Mouse (Mus musculus) intestine, embryonic 16.5 days (tissue): ENCODE measurements around the gene Tomm20l. TPM values are rescaled to one million over a fixed set of nuclear protein-coding genes. Genes with fewer than 3 reads are reported as not detected.
A peak's percentile ranks its signal among the peaks of the same experiment; 100 is the strongest.
"Not testable (repeated sequence)": the region's sequence is repeated elsewhere in the genome, so short reads cannot be mapped to it uniquely, and the experiment has no call there.

Experiments used
- ATAC-seq: fragments of 200-750 bp; cut with Nextera tagmentation; 2 replicates; pipeline ENCODE4 v1.8.0; 2017; ENCODE audit warnings: moderate TSS enrichment, moderate library complexity
- H3K27ac ChIP-seq: fragments of 300-500 bp; sonication (generic); 2 replicates; pipeline ENCODE4 v1.5.1; 2014; ENCODE audit warnings: mild to moderate bottlenecking, low read length
- H3K27me3 ChIP-seq: fragments of 300-500 bp; sonication (generic); replicated peaks from 2 replicates; pipeline ENCODE4 v1.6.1; 2014; ENCODE audit warnings: low read length, control low read depth, mixed read lengths; ENCODE audit not compliant: control insufficient read depth, insufficient read depth
- H3K36me3 ChIP-seq: fragments of 300-500 bp; sonication (generic); 2 replicates; pipeline ENCODE4 v1.6.1; 2014; ENCODE audit warnings: low read length, control low read depth; ENCODE audit not compliant: control insufficient read depth, insufficient read depth
- H3K4me1 ChIP-seq: fragments of 300-500 bp; sonication (generic); 2 replicates; pipeline ENCODE4 v1.6.1; 2014; ENCODE audit warnings: low read length, control low read depth, mixed read lengths; ENCODE audit not compliant: control insufficient read depth, insufficient read depth
- H3K4me2 ChIP-seq: fragments of 300-500 bp; sonication (generic); 2 replicates; pipeline ENCODE4 v1.6.1; 2014; ENCODE audit warnings: low read depth, low read length, control low read depth
- H3K4me3 ChIP-seq: fragments of 300-500 bp; sonication (generic); 2 replicates; pipeline ENCODE4 v1.5.1; 2014; ENCODE audit warnings: mild to moderate bottlenecking, low read length
- H3K9ac ChIP-seq: fragments of 300-500 bp; sonication (generic); 2 replicates; pipeline ENCODE4 v1.6.1; 2014; ENCODE audit warnings: low read depth, low read length
- H3K9me3 ChIP-seq: fragments of 300-500 bp; sonication (generic); 2 replicates; pipeline ENCODE4 v1.6.1; 2016; ENCODE audit warnings: low read length, control low read depth; ENCODE audit not compliant: control insufficient read depth
- WGBS: fragments of 180-500 bp; shearing (Covaris S2); extraction: QIAGEN DNeasy Blood & Tissue Kit; methylation state at CpG from one replicate; pipeline ENCODE4 v1.1.7; 2014; 5-methylcytosine and 5-hydroxymethylcytosine counted together
- polyA plus RNA-seq: library from polyadenylated mRNA; unstranded; fragments of >200 nt; fragmentation: Nextera tagmentation; extraction: Ambion mirVana; gene quantifications from 2 replicates; pipeline ENCODE4 v1.2.1, GENCODE M21; 2015

Tomm20l gene
- not detected in 2 replicates for polyA plus RNA-seq

DNA sequence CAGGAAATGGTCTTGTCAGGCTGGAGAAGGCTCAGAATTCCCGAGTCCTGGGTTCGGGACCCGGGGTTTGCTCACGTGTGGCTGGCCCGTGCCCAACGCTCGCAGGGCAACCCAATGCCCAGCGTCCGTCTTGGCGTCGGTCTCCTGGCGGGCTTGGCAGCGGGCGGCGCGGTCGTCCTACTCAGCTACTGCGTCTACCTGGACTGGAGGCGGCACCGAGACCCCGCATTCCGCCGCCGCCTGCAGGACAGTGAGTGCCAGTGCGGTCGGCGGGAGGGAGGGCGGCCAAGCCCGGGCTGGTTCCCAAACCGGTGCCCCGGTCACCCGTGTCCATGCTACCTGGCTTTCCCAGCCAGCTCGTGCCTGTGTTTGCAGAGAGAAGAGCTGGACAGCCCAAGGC is at the start of gene Tomm20l:
Tomm20l (plus strand) TSS at position 98 of the 400 bp plus-strand sequence.
- no peaks in the 10 kb centered on the region for H3K36me3 ChIP-seq
- H3K4me3 ChIP-seq = peak within 1 kb of the TSS; percentile 39
- no peak within 1 kb of the TSS for H3K27ac ChIP-seq
- H3K9me3 ChIP-seq = no peaks in the 10 kb centered on the region
- peak within 1 kb of the TSS; percentile 50 for H3K9ac ChIP-seq
- H3K27me3 ChIP-seq = no peaks in the 10 kb centered on the region
- no peaks in the 10 kb centered on the region for H3K4me1 ChIP-seq
- 5% methylated on average over 33 of the region's 33 CpGs for WGBS
- ATAC-seq = peak; percentile 63
- peak within 1 kb of the TSS; percentile 62 for H3K4me2 ChIP-seq

DNA sequence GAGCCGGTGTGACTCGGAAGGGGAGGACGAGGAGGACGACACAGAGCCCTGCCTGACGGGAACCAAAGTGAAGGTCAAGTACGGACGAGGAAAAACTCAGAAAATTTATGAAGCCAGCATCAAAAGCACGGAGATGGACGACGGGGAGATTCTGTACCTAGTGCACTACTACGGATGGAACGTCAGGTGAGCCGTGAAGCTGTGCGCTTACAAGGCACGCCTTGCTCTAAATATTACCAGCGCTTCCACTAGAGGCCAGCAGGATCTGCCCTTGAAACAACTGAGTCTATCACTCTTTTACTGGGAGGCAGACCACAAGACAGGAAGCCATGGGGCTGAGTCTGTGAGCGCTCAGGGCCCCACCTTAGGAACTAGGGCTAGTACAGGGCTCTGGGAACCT is 41.4 kb upstream of the Tomm20l start:
- no peak overlapping the region for H3K4me2 ChIP-seq
- H3K36me3 ChIP-seq = peaks cover 6% of the 10 kb centered on the region

DNA sequence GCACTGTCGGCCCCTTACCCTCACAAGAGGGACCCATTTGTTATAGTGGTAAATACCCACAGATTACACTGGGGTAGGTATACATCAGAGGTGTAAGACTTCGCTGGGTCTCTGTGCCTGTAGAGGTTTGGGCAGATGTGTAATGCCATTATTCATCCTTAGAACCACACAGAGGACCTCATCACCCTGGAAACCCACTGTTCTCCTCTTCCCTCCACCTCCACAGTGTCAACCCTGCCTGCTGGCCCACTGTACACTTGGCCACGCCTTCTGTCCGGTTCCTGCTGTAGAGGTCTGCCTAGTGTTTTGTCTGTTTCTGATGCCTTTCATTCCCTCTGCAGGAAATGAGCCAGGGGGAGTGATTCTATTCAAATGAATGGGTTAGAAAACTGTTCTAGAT is 39.2 kb upstream of the Tomm20l start:
- peaks cover 18% of the 10 kb centered on the region for H3K36me3 ChIP-seq
- ATAC-seq = no peak
- no peak overlapping the region for H3K4me2 ChIP-seq

More for the DNA sequence above, 41.4 kb upstream of the Tomm20l start:
- H3K4me3 ChIP-seq = no peak overlapping the region
- H3K9ac ChIP-seq = no peak overlapping the region
- H3K27me3 ChIP-seq = no peaks in the 10 kb centered on the region
- no peak overlapping the region for H3K27ac ChIP-seq
- WGBS = 95% methylated on average over 17 of the region's 17 CpGs
- H3K9me3 ChIP-seq = no peaks in the 10 kb centered on the region
- H3K4me1 ChIP-seq = no peaks in the 10 kb centered on the region
- no peak for ATAC-seq

DNA sequence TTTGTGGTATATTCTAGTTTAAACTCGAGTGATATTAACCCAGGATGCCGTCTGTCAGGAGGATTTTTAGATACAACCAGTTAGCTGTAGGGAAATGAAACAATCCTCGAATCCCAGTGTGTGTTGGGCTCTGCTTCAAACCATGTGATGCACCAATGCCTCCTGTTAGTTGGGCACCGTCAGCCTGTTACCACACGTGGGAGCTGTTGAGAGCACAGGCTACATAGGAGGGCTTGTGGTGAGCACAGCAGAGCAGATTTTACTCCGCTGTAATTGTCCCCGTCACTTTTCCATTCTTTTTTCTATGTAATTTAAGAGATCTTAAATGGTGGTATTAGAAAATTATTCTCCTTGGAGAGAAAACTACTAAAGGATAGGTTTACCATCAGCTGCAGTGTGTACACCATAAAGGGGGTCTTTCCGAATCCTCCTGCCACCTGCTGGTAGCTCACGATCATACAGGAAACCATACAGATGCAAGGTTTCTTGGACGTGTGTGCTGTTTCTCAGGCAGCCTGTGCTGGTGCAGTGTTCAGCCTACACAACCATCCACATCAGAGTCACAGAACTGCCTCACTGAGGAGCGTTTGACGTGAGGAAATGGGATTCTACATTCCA is 38.0 kb upstream of the Tomm20l start:
- WGBS = 65% methylated on average over 12 of the region's 12 CpGs
- H3K36me3 ChIP-seq = peaks cover 16% of the 10 kb centered on the region

More for the DNA sequence above, 39.2 kb upstream of the Tomm20l start:
- Histone ChIP-seq H3K4me1 (no peaks in the 10 kb centered on the region), H3K27me3 (no peaks in the 10 kb centered on the region), H3K9ac (no peak overlapping the region), H3K27ac (no peak overlapping the region), H3K9me3 (no peaks in the 10 kb centered on the region), H3K4me3 (no peak overlapping the region)
- WGBS = 91% methylated on average over 4 of the region's 4 CpGs

DNA sequence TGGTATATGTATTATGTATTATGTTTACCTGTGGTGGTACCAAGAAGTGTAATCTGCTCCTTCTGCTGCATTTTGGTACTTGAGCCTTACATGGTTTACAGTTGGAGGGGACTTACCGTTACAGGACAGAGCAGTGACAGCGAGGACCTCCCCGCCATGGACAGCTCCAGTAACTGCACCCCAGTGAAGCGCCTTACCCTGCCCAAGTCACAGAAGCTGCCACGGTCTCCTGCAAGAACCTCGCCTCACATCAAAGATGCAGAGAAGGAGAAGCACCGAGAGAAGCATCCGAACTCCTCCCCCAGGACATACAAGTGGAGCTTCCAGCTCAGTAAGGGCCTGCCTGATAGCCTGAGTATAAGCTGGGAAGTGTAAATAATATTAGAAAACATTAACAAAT is 24.9 kb upstream of the Tomm20l start:
- WGBS = 93% methylated on average over 8 of the region's 8 CpGs
- Histone ChIP-seq H3K27ac (no peak overlapping the region), H3K4me2 (no peak overlapping the region), H3K9me3 (no peaks in the 10 kb centered on the region), H3K4me3 (no peak overlapping the region), H3K36me3 (peaks cover 5% of the 10 kb centered on the region; the same call in 1 of the 2 replicates), H3K27me3 (no peaks in the 10 kb centered on the region), H3K9ac (no peak overlapping the region), H3K4me1 (no peaks in the 10 kb centered on the region)
- no peak for ATAC-seq

More for the DNA sequence above, 38.0 kb upstream of the Tomm20l start:
- Histone ChIP-seq H3K27ac (no peak overlapping the region), H3K9me3 (no peaks in the 10 kb centered on the region), H3K4me3 (no peak overlapping the region), H3K9ac (no peak overlapping the region), H3K4me1 (no peaks in the 10 kb centered on the region), H3K27me3 (no peaks in the 10 kb centered on the region), H3K4me2 (no peak overlapping the region)
- ATAC-seq = 0 out of 2 replicates have a peak, but pooled peaks have one; percentile 56

DNA sequence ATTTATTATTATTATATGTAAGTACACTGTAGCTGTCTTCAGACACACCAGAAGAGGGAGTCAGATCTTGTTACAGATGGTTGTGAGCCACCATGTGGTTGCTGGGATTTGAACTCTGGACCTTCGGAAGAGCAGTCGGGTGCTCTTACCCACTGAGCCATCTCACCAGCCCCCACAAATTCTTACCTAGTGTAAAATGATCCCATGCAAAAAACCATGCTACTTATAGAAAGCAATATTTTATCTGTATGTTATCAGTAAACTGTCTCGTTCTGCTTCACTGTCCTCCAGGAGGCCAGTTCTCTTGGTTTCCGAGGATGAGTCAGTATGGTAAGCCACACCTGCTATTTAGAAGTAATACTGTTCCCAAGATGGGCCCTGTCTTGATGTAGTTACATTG is 7.0 kb upstream of the Tomm20l start:
- H3K4me1 ChIP-seq, H3K4me3 ChIP-seq, ATAC-seq, H3K27me3 ChIP-seq, H3K27ac ChIP-seq, H3K36me3 ChIP-seq, H3K9me3 ChIP-seq, H3K9ac ChIP-seq, H3K4me2 ChIP-seq: not testable (repeated sequence)
- 79% methylated on average over 4 of the region's 4 CpGs for WGBS

DNA sequence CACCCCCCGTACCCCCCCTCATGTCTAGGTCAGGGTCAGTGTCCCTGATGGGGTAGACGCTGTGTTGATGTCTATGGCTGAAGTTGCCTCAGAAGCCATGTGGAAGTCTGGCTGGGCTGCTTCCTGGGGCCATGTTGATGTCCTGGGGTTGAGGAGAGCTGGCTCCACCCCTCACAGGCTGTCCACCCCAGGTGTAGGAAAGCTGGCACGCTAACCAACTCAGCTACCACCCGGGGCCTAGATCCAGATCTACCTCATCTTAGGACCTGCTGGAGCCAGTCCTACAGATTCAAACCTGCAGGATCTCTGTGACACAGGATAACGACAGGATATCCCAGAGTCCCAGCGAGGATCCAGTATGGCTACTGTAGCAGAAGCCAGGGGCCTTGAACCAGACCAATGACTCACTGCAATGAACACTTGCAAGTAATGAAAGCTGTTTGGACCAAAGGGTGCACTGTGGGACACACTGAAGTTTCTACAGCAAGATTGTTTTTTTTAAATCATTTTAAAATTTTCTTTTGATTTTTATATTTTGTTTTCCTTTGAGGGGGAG is 3.9 kb upstream of the Tomm20l start:
- WGBS = 84% methylated on average over 6 of the region's 6 CpGs
- no peak overlapping the region for H3K4me2 ChIP-seq
- no peaks in the 10 kb centered on the region for H3K4me1 ChIP-seq
- no peak for ATAC-seq
- H3K27ac ChIP-seq = no peak overlapping the region
- H3K36me3 ChIP-seq = no peaks in the 10 kb centered on the region
- no peaks in the 10 kb centered on the region for H3K9me3 ChIP-seq
- no peaks in the 10 kb centered on the region for H3K27me3 ChIP-seq
- no peak overlapping the region for H3K9ac ChIP-seq
- H3K4me3 ChIP-seq = no peak overlapping the region

DNA sequence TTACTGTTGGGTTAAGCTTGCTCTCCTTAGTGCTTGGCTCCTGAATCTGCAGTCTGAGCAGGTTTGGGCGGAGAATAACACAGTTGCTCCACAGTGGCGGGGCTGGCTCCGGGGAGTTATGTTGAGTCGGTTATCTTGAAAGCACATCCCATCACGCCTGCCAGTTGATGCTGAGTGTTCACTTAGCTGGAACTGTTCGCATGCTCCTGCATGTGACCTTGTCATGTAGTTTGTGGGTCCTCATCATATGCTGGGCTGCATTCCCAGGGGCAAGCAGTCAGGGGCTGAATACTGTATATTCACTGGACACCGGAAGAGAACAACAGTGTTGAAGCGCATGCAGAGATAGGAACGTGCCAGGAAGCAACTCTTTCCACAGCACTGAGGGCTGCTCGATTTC is 1.8 kb downstream of the Tomm20l start:
- ATAC-seq = no peak
- Histone ChIP-seq H3K27me3 (no peaks in the 10 kb centered on the region), H3K9me3 (no peaks in the 10 kb centered on the region), H3K4me2 (no peak overlapping the region), H3K9ac (no peak overlapping the region), H3K36me3 (no peaks in the 10 kb centered on the region), H3K27ac (no peak overlapping the region), H3K4me3 (no peak overlapping the region), H3K4me1 (no peaks in the 10 kb centered on the region)
- WGBS = 83% methylated on average over 10 of the region's 10 CpGs

DNA sequence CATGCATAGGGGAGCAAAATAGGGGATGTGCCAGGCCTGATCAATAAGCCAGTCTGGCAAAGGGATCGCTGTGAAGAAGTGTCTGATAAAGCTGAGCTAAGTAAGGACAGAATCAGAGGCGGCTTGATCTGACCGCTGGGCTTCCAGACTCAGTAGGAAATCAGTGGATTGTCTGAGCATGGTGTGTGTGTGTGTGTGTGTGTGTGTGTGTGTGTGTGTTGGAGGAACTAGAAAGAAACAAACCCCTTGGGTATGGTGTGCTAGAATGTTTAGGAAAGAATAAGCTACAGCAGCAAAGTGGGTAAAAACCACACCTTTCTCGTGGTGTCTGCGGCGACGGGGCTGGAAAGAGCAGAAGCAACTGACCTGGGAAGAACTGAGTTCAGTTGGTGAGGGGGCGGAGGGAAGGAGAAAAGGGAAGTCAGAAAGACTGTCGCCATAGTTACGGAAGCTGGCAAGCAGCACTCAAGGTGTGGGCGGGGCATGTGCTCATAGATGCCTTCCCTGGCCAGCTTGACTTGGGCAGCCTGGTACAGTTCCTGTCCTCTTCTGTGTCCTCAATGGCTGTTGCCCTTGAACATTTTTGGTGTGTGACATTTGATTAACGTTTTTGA is 2.6 kb downstream of the Tomm20l start:
- H3K9ac ChIP-seq = no peak overlapping the region
- no peaks in the 10 kb centered on the region for H3K36me3 ChIP-seq
- WGBS = 28% methylated on average over 12 of the region's 12 CpGs
- no peak overlapping the region for H3K4me2 ChIP-seq
- no peaks in the 10 kb centered on the region for H3K4me1 ChIP-seq
- H3K9me3 ChIP-seq = no peaks in the 10 kb centered on the region
- H3K27ac ChIP-seq = no peak overlapping the region
- H3K27me3 ChIP-seq = no peaks in the 10 kb centered on the region
- no peak for ATAC-seq
- no peak overlapping the region for H3K4me3 ChIP-seq
